Mouse (Mus musculus) bone marrow, adult 2 months (tissue): ENCODE results near the gene Vps13d.

ENCODE experiments used
- CTCF ChIP-seq: fragments of 200-500 bp; IDR thresholded peaks from 2 replicates; pipeline ENCODE4 v1.5.1; 2011; ENCODE audit warnings: low read length, control low read depth; ENCODE audit not compliant: control insufficient read depth, insufficient read depth
- POLR2A ChIP-seq: fragments of 200-500 bp; IDR thresholded peaks from 2 replicates; pipeline ENCODE4 v1.6.1; 2011; ENCODE audit warnings: low read depth, mild to moderate bottlenecking, control low read depth, low read length, borderline replicate concordance; ENCODE audit not compliant: control insufficient read depth

GRCm38 (mm10) chr4:145097974-145098373 is 96.8 kb downstream of the Vps13d start:
- TF ChIP-seq CTCF = no peak
- TF ChIP-seq POLR2A = no peak
